Mouse (Mus musculus) CH12.LX (cell line): ENCODE data around the gene AC129217.1.

Experiments
- CHD2 ChIP-seq: IDR thresholded peaks from 2 replicates; pipeline ENCODE4 v1.6.1; 2011; ENCODE audit warnings: low read length, improper control_type of control experiment
- CTCF ChIP-seq, 2 experiments: IDR thresholded peaks in 1 of 2; conservative IDR thresholded peaks in 1 of 2; 2 replicates each; pipeline ENCODE4 v1.5.1; 2011 to 2012; ENCODE audit warnings: low read depth in 2 of 2, low read length in 2 of 2, improper control_type of control experiment in 1 of 2, inconsistent platforms in 1 of 2, mild to moderate bottlenecking in 1 of 2, moderate library complexity in 1 of 2
- EP300 ChIP-seq: IDR thresholded peaks from 2 replicates; pipeline ENCODE4 v1.6.1; 2011; ENCODE audit warnings: low read length, improper control_type of control experiment
- MAX ChIP-seq: IDR thresholded peaks from 2 replicates; pipeline ENCODE4 v1.6.1; 2011; ENCODE audit warnings: low read length, improper control_type of control experiment
- MAZ ChIP-seq: IDR thresholded peaks from 2 replicates; pipeline ENCODE4 v1.6.1; 2012; ENCODE audit warnings: low read depth, mild to moderate bottlenecking, inconsistent platforms, low read length, improper control_type of control experiment, moderate library complexity
- MXI1 ChIP-seq: IDR thresholded peaks from 2 replicates; pipeline ENCODE4 v1.6.1; 2011; ENCODE audit warnings: mild to moderate bottlenecking, low read depth, low read length, improper control_type of control experiment
- NELFE ChIP-seq: IDR thresholded peaks from 2 replicates; pipeline ENCODE4 v1.6.1; 2011; ENCODE audit warnings: low read depth, low read length, improper control_type of control experiment
- POLR2A ChIP-seq: IDR thresholded peaks from 2 replicates; pipeline ENCODE4 v1.6.1; 2011; ENCODE audit warnings: low read depth, mild to moderate bottlenecking, improper control_type of control experiment, low read length
- SMC3 ChIP-seq: IDR thresholded peaks from 2 replicates; pipeline ENCODE4 v1.6.1; 2011; ENCODE audit warnings: low read depth, low read length, improper control_type of control experiment
- USF1 ChIP-seq: IDR thresholded peaks from 2 replicates; pipeline ENCODE4 v1.6.1; 2014; ENCODE audit warnings: low read depth, mild to moderate bottlenecking, inconsistent platforms, low read length, improper control_type of control experiment
- ZC3H11A ChIP-seq: IDR thresholded peaks from 2 replicates; pipeline ENCODE4 v1.6.1; 2012; ENCODE audit warnings: low read depth, mild to moderate bottlenecking, inconsistent platforms, low read length, improper control_type of control experiment
- ZMIZ1 ChIP-seq: IDR thresholded peaks from 2 replicates; pipeline ENCODE4 v1.6.1; 2012; ENCODE audit warnings: low read depth, mild to moderate bottlenecking, inconsistent platforms, low read length, improper control_type of control experiment

DNA sequence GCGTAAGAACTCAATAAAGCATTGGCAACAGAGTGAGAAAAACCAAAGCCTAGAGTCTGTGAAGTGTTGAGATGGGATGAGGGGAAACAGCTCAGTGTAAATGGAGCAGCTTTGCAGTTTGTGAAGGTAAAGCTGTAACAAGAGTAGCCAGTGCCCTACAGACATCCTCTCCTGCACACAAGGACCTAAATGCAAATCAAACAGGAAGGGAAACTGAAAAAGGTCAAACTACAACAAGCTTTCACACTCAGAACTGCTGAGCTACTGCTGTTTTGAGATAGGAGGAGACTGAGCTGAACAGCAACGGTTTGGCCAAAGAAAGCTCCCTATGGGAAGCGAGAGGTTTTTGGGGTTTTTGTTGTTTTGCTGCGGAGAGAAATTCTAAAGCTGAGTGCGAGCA is 22.8 kb upstream of the AC129217.1 start:
- TF ChIP-seq USF1 (no peak), CTCF (conservative IDR thresholded peaks at IDR 0.05 in 1 of 2, IDR thresholded peaks at IDR 0.05 in 1 of 2; ENCODE audit: low read depth in 2 of 2, low read length in 2 of 2) (no peak), MXI1 (0 out of 2 replicates have a peak, but pooled peaks have one; percentile 14), ZC3H11A (no peak), NELFE (no peak), ZMIZ1 (0 out of 2 replicates have a peak, but pooled peaks have one; percentile 52), CHD2 (0 out of 2 replicates have a peak, but pooled peaks have one; percentile 15), SMC3 (no peak; the same call in 1 of the 2 replicates), MAZ (no peak), MAX (peak; percentile 21; the same call in 1 of the 2 replicates), EP300 (peak; percentile 86), POLR2A (peak; percentile 47; the same call in 1 of the 2 replicates)
